2 mouse cellular contexts compared by ENCODE assay signal in genomic region chr19:34747969-34748368, GRCm38 (mm10). TPM values are rescaled to one million over a fixed set of nuclear protein-coding genes. Genes with fewer than 3 reads are reported as not detected.
"Had no signal": no experiment of that assay in that cellular context is flagged by ENCODE, and none has a peak within 500 bp of the region (broad histone marks: within the 10 kb centered on the region; RNA-seq: fewer than 3 reads in every experiment).

No protein-coding gene starts in this region.

RNA-seq across cellular contexts. Expression of gene Slc16a12, which starts 0.9 kb away (rescaled TPM):
- total RNA-seq: megakaryocyte, adult 5-6 weeks; megakaryocyte-erythroid progenitor cell, adult 5-6 weeks had no signal
